Mouse (Mus musculus): ENCODE data around the gene Med28. TPM values are rescaled to one million over a fixed set of nuclear protein-coding genes. Genes with fewer than 3 reads are reported as not detected.

The Med28 gene
- polyA plus RNA-seq (2012; rRNA removed) = 260 and 277 TPM in 2 replicates

- Histone ChIP-seq H3K36me3 (ENCODE audit: control insufficient read depth, insufficient read depth, low read length) (peaks cover 3% of the 10 kb centered on the region; the same call in 1 of the 2 replicates), H3K27me3 (ENCODE audit: control insufficient read depth, insufficient read depth, low read length) (no peaks in the 10 kb centered on the region), H3K4me1 (ENCODE audit: control insufficient read depth, insufficient read depth, low read length) (peaks cover 2% of the 10 kb centered on the region), H3K27ac (ENCODE audit: control insufficient read depth, insufficient read depth, low read depth, low read length) (peak within 1 kb of the TSS; percentile 83), H3K4me3 (ENCODE audit: control insufficient read depth, low read depth, low read length) (peak within 1 kb of the TSS; percentile 90)
- TF ChIP-seq POLR2A (IDR thresholded peaks at IDR 0.05; ENCODE audit: control insufficient read depth, low read depth, low read length) (peak; percentile 88), CTCF (IDR thresholded peaks at IDR 0.05; ENCODE audit: control insufficient read depth, insufficient read depth, insufficient replicate concordance, low read depth, low read length) (no peak)
Observed at GRCm38 (mm10) chr5:45519960-45520808, at the start of gene Med28. TSS of gene Med28 (plus strand) at chr5:45520229.

DNA sequence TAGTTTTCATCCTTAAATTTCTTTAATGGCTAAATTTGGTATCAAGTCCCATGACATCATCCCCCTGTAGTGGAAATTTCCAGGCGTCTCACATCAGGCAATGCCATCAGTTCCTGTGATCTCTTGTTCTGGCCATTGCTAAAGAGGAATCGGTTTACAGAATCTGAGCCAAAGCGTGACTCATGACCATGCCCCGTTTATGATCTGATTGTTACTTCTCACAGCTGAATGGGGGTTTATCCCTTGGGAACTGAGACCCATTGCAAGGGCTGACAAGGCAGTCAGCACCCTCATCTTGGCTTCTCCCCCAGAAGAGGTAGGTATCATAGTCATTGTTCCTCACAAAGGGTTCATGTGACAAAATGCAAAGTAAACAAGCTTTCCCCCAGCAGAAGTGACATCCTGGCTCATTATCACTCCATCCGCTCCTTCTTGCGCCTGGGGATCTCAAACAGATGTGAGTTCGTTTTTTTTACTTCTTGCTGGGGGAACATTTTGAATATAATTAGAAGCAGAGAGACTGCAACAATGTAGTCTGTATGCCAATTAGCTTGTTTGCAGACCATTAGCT is 47.1 kb upstream of the Med28 start:
- H3K4me1 ChIP-seq (ENCODE audit: control insufficient read depth, insufficient read depth, low read length) = no peaks in the 10 kb centered on the region
- no peak overlapping the region for H3K4me3 ChIP-seq (ENCODE audit: control insufficient read depth, low read depth, low read length)
- H3K36me3 ChIP-seq (ENCODE audit: control insufficient read depth, insufficient read depth, low read length) = no peaks in the 10 kb centered on the region
- no peak for TF ChIP-seq POLR2A (IDR thresholded peaks at IDR 0.05; ENCODE audit: control insufficient read depth, low read depth, low read length)
- no peak for TF ChIP-seq CTCF (IDR thresholded peaks at IDR 0.05; ENCODE audit: control insufficient read depth, insufficient read depth, insufficient replicate concordance, low read depth, low read length)
- no peak overlapping the region for H3K27ac ChIP-seq (ENCODE audit: control insufficient read depth, insufficient read depth, low read depth, low read length)
- no peaks in the 10 kb centered on the region for H3K27me3 ChIP-seq (ENCODE audit: control insufficient read depth, insufficient read depth, low read length)

DNA sequence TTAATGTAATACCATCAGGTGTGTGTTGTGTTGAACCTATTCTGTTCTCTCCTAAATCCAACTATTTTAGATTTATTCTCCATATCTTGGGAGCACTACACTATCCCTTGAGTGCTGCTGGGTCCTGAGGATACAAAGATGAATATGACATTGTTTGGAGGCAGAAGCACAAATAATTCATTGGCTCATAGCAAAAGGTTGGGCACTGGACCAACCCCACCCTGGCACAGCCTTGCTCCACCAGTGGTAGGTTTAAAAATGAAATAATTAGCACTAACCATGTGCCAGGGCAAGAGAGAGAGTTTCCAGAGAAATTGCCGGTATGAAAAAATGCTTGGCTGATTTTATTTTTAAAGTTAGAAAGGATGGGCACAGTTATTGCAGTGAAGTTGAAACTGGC is 46.5 kb upstream of the Med28 start:
- H3K4me3 ChIP-seq (ENCODE audit: control insufficient read depth, low read depth, low read length) = no peak overlapping the region
- no peaks in the 10 kb centered on the region for H3K4me1 ChIP-seq (ENCODE audit: control insufficient read depth, insufficient read depth, low read length)
- H3K36me3 ChIP-seq (ENCODE audit: control insufficient read depth, insufficient read depth, low read length) = no peaks in the 10 kb centered on the region
- no peaks in the 10 kb centered on the region for H3K27me3 ChIP-seq (ENCODE audit: control insufficient read depth, insufficient read depth, low read length)
- no peak overlapping the region for H3K27ac ChIP-seq (ENCODE audit: control insufficient read depth, insufficient read depth, low read depth, low read length)
- TF ChIP-seq POLR2A (IDR thresholded peaks at IDR 0.05; ENCODE audit: control insufficient read depth, low read depth, low read length) (no peak), CTCF (IDR thresholded peaks at IDR 0.05; ENCODE audit: control insufficient read depth, insufficient read depth, insufficient replicate concordance, low read depth, low read length) (no peak)

- Histone ChIP-seq H3K4me3 (ENCODE audit: control insufficient read depth, low read depth, low read length) (no peak overlapping the region), H3K4me1 (ENCODE audit: control insufficient read depth, insufficient read depth, low read length) (no peaks in the 10 kb centered on the region), H3K36me3 (ENCODE audit: control insufficient read depth, insufficient read depth, low read length) (no peaks in the 10 kb centered on the region), H3K27ac (ENCODE audit: control insufficient read depth, insufficient read depth, low read depth, low read length) (no peak overlapping the region), H3K27me3 (ENCODE audit: control insufficient read depth, insufficient read depth, low read length) (no peaks in the 10 kb centered on the region)
- TF ChIP-seq POLR2A (IDR thresholded peaks at IDR 0.05; ENCODE audit: control insufficient read depth, low read depth, low read length) = no peak
- no peak for TF ChIP-seq CTCF (IDR thresholded peaks at IDR 0.05; ENCODE audit: control insufficient read depth, insufficient read depth, insufficient replicate concordance, low read depth, low read length)
Observed at GRCm38 (mm10) chr5:45474215-45474614, 45.8 kb upstream of the Med28 start.

GRCm38 (mm10) chr5:45474758-45475157 is 45.3 kb upstream of the Med28 start:
- H3K27me3 ChIP-seq (ENCODE audit: control insufficient read depth, insufficient read depth, low read length) = no peaks in the 10 kb centered on the region
- no peaks in the 10 kb centered on the region for H3K36me3 ChIP-seq (ENCODE audit: control insufficient read depth, insufficient read depth, low read length)
- TF ChIP-seq CTCF (IDR thresholded peaks at IDR 0.05; ENCODE audit: control insufficient read depth, insufficient read depth, insufficient replicate concordance, low read depth, low read length) (no peak), POLR2A (IDR thresholded peaks at IDR 0.05; ENCODE audit: control insufficient read depth, low read depth, low read length) (no peak)
- no peaks in the 10 kb centered on the region for H3K4me1 ChIP-seq (ENCODE audit: control insufficient read depth, insufficient read depth, low read length)
- no peak overlapping the region for H3K4me3 ChIP-seq (ENCODE audit: control insufficient read depth, low read depth, low read length)
- H3K27ac ChIP-seq (ENCODE audit: control insufficient read depth, insufficient read depth, low read depth, low read length) = no peak overlapping the region

DNA sequence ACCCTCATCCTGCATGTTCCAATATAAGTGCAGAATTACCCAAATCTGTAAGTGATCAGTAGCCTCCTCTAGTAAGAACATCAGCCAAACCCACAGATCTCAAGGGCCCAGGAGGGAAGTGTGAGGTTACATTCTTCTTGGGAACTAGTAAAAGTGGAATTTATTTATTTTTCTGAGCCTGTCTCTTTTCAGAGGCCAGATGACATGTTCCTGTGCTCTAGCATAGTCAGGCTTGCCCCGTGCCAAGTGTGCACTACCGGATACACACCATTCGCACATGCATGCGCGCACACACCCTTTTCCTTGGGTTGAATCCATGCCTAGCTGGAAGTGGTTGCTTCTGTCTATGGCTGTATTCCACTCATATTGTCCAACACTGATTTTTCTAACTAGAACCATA is 44.3 kb upstream of the Med28 start:
- Histone ChIP-seq H3K36me3 (ENCODE audit: control insufficient read depth, insufficient read depth, low read length) (no peaks in the 10 kb centered on the region), H3K27me3 (ENCODE audit: control insufficient read depth, insufficient read depth, low read length) (no peaks in the 10 kb centered on the region), H3K27ac (ENCODE audit: control insufficient read depth, insufficient read depth, low read depth, low read length) (no peak overlapping the region), H3K4me1 (ENCODE audit: control insufficient read depth, insufficient read depth, low read length) (no peaks in the 10 kb centered on the region), H3K4me3 (ENCODE audit: control insufficient read depth, low read depth, low read length) (no peak overlapping the region)
- TF ChIP-seq CTCF (IDR thresholded peaks at IDR 0.05; ENCODE audit: control insufficient read depth, insufficient read depth, insufficient replicate concordance, low read depth, low read length) = no peak
- TF ChIP-seq POLR2A (IDR thresholded peaks at IDR 0.05; ENCODE audit: control insufficient read depth, low read depth, low read length) = no peak

DNA sequence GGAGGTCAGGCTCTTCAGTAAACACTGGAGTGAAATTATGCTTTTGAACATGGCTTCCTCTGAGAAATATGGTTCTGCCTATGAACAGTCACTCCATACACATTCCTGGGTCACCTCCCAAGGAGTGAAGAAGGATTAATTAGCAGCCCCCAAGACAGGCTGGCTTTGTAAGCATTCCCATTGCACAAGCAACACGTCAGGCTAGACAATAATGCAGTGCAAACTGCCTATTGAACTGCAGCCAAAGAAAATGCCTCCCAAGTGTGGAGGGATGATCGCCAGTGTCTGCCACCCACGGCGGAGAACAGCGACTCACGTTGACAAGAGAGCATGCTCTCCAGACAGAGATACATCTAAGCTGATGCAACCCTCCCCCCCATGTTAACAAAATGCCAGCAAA is 43.7 kb upstream of the Med28 start:
- H3K4me1 ChIP-seq (ENCODE audit: control insufficient read depth, insufficient read depth, low read length) = no peaks in the 10 kb centered on the region
- no peak overlapping the region for H3K27ac ChIP-seq (ENCODE audit: control insufficient read depth, insufficient read depth, low read depth, low read length)
- no peaks in the 10 kb centered on the region for H3K36me3 ChIP-seq (ENCODE audit: control insufficient read depth, insufficient read depth, low read length)
- H3K4me3 ChIP-seq (ENCODE audit: control insufficient read depth, low read depth, low read length) = no peak overlapping the region
- no peaks in the 10 kb centered on the region for H3K27me3 ChIP-seq (ENCODE audit: control insufficient read depth, insufficient read depth, low read length)
- no peak for TF ChIP-seq POLR2A (IDR thresholded peaks at IDR 0.05; ENCODE audit: control insufficient read depth, low read depth, low read length)
